Mouse (Mus musculus): Measurements from ENCODE around the gene Sema6c. TPM values are rescaled to one million over a fixed set of nuclear protein-coding genes. Genes with fewer than 3 reads are reported as not detected.

Sema6c gene
- polyA plus RNA-seq, 1 experiment from 2014 or later: 5.8 TPM

Small RNA genes lying within 50 kb of the gene (microRNA-seq; reads per million reads assigned to microRNA genes)
- not detected for gene Mir8099-1

Other genes with a start within 250 kb of the Sema6c start
- 35.6 and 40.0 TPM in 2 replicates for gene Selenbp1, start 227.4 kb upstream of the Sema6c start, polyA plus RNA-seq (2014; fragmentation: Nextera tagmentation; extraction: Ambion mirVana)
- 8.7 and 13.0 TPM in 2 replicates for gene Rfx5, start 206.4 kb upstream of the Sema6c start, polyA plus RNA-seq (2014; fragmentation: Nextera tagmentation; extraction: Ambion mirVana)
- 22.6 and 25.7 TPM in 2 replicates for gene Pi4kb, start 185.7 kb upstream of the Sema6c start, polyA plus RNA-seq (2014; fragmentation: Nextera tagmentation; extraction: Ambion mirVana)
- 28.7 and 38.1 TPM in 2 replicates for gene Zfp687, start 145.0 kb upstream of the Sema6c start, polyA plus RNA-seq (2014; fragmentation: Nextera tagmentation; extraction: Ambion mirVana)
- gene Psmd4, start 117.8 kb upstream of the Sema6c start, polyA plus RNA-seq (2014; fragmentation: Nextera tagmentation; extraction: Ambion mirVana): 261 and 286 TPM in 2 replicates
- gene Pip5k1a, start 53.5 kb upstream of the Sema6c start, polyA plus RNA-seq (2014; fragmentation: Nextera tagmentation; extraction: Ambion mirVana): 16.9 and 22.8 TPM in 2 replicates
- 182 and 190 TPM in 2 replicates for gene Vps72, start 49.4 kb upstream of the Sema6c start, polyA plus RNA-seq (2014; fragmentation: Nextera tagmentation; extraction: Ambion mirVana)
- gene Tmod4, start 36.0 kb upstream of the Sema6c start, polyA plus RNA-seq (2014; fragmentation: Nextera tagmentation; extraction: Ambion mirVana): 1.5 and 1.7 TPM in 2 replicates
- gene Scnm1, start 26.4 kb upstream of the Sema6c start, polyA plus RNA-seq (2014; fragmentation: Nextera tagmentation; extraction: Ambion mirVana): 69.6 and 84.7 TPM in 2 replicates
- gene Lysmd1, start 26.4 kb upstream of the Sema6c start, polyA plus RNA-seq (2014; fragmentation: Nextera tagmentation; extraction: Ambion mirVana): 6.9 and 9.1 TPM in 2 replicates
- gene Tnfaip8l2, start 18.1 kb upstream of the Sema6c start, polyA plus RNA-seq (2014; fragmentation: Nextera tagmentation; extraction: Ambion mirVana): 2.1 TPM in 2 replicates
- gene Gabpb2, start 57.5 kb downstream of the Sema6c start, polyA plus RNA-seq (2014; fragmentation: Nextera tagmentation; extraction: Ambion mirVana): 9.7 and 15.4 TPM in 2 replicates
- 109 and 113 TPM in 2 replicates for gene Cdc42se1, start 68.3 kb downstream of the Sema6c start, polyA plus RNA-seq (2014; fragmentation: Nextera tagmentation; extraction: Ambion mirVana)
- gene Mllt11, start 71.7 kb downstream of the Sema6c start, polyA plus RNA-seq (2014; fragmentation: Nextera tagmentation; extraction: Ambion mirVana): 18.5 and 19.1 TPM in 2 replicates
- gene Gm128, start 81.1 kb downstream of the Sema6c start, polyA plus RNA-seq (2014; fragmentation: Nextera tagmentation; extraction: Ambion mirVana): 0.19 and 0.57 TPM in 2 replicates
- 2.1 and 2.4 TPM in 2 replicates for gene Bnipl, start 90.7 kb downstream of the Sema6c start, polyA plus RNA-seq (2014; fragmentation: Nextera tagmentation; extraction: Ambion mirVana)
- 33.0 and 40.9 TPM in 2 replicates for gene Mindy1, start 120.9 kb downstream of the Sema6c start, polyA plus RNA-seq (2014; fragmentation: Nextera tagmentation; extraction: Ambion mirVana)
- gene Prune1, start 121.6 kb downstream of the Sema6c start, polyA plus RNA-seq (2014; fragmentation: Nextera tagmentation; extraction: Ambion mirVana): 15.4 and 22.1 TPM in 2 replicates
- 3.7 and 4.3 TPM in 2 replicates for gene Anxa9, start 146.7 kb downstream of the Sema6c start, polyA plus RNA-seq (2014; fragmentation: Nextera tagmentation; extraction: Ambion mirVana)
- gene Cers2, start 154.3 kb downstream of the Sema6c start, polyA plus RNA-seq (2014; fragmentation: Nextera tagmentation; extraction: Ambion mirVana): 103 and 154 TPM in 2 replicates
- 30.2 and 56.5 TPM in 2 replicates for gene Setdb1, start 196.7 kb downstream of the Sema6c start, polyA plus RNA-seq (2014; fragmentation: Nextera tagmentation; extraction: Ambion mirVana)
- not detected in 2 replicates for gene 4930558C23Rik, start 242.4 kb downstream of the Sema6c start, polyA plus RNA-seq (2014; fragmentation: Nextera tagmentation; extraction: Ambion mirVana)

Measured in kidney, embryonic 14.5 days (tissue).